Comparison of ENCODE assay signal across 8 mouse cellular contexts in the genomic region with DNA sequence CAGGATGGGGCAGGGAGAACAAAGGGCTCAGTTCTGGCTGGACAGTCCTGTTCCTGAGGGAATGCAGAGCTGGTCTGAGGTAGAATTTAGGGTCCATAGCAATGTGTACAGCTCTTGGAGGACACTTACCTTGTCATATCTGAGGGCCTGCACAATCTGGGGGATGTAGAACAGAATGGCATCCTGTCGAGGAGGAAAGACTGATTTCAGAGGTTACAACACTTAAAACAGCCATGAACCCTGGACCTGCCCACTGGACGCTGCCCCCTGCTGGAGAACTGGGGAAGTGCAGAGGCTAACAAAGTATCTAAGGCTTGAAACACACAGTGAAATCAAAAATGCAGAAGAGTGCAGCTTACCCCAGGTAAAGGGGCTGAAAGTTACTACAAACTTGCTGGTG. TPM values are rescaled to one million over a fixed set of nuclear protein-coding genes. Genes with fewer than 3 reads are reported as not detected.
DNase-seq lines count a peak whose midpoint lies in the region; ATAC-seq lines count a peak whose summit lies in the region.

No protein-coding gene starts in this region.

- H3K4me3 ChIP-seq in kidney, embryonic 14.5 days (ENCODE audit: low read length), result no peak overlapping the region

- no peak overlapping the region for H3K27ac ChIP-seq in kidney, embryonic 14.5 days (ENCODE audit: low read depth, low read length)

- H3K4me2 ChIP-seq in kidney, embryonic 14.5 days (replicated peaks; ENCODE audit: low read depth, low read length), result no peak overlapping the region

- ATAC-seq in kidney, embryonic 14.5 days (ENCODE audit: low FRiP score, low TSS enrichment), result no peak
- peak; percentile 73 for ATAC-seq in monocyte, adult 5-6 weeks (replicated peaks; ENCODE audit: insufficient number of reproducible peaks, low FRiP score, low TSS enrichment, poor library complexity, severe bottlenecking)

- 5% methylated on average over 2 of the region's 2 CpGs for WGBS in kidney, embryonic 14.5 days

- intact Hi-C loops in left cerebral cortex, postnatal 25 days (cut with DNase I), result no loop called here

- no peaks in the 10 kb centered on the region for H3K27me3 ChIP-seq in kidney, embryonic 14.5 days (ENCODE audit: control insufficient read depth, insufficient read depth, low read length)

- H3K36me3 ChIP-seq in kidney, embryonic 14.5 days (ENCODE audit: control insufficient read depth, insufficient read depth, low read length), result peaks cover 45% of the 10 kb centered on the region; the same call in 1 of the 2 replicates

- H3K4me1 ChIP-seq in kidney, embryonic 14.5 days (ENCODE audit: control insufficient read depth, insufficient read depth, low read length), result no peaks in the 10 kb centered on the region

- H3K9ac ChIP-seq in kidney, embryonic 14.5 days (ENCODE audit: low read depth, low read length), result no peak overlapping the region

- peak; percentile 79 for DNase-seq in kidney, adult 18-20 months
- peak; percentile 70 for DNase-seq in MN1 (ENCODE audit: low spot score)
- DNase-seq in cerebellum, adult 8-10 months, result peak; percentile 69
- peak; percentile 81 for DNase-seq in gastrocnemius, postnatal 10 days
- DNase-seq in left cerebral cortex, postnatal 25 days (ENCODE audit: low spot score in 2 of 2), result peak; percentile 45 to 49
- peak; percentile 56 to 89 for DNase-seq in thymus, postnatal 10 days (ENCODE audit: low spot score in 2 of 2)

- H3K9me3 ChIP-seq in kidney, embryonic 14.5 days (ENCODE audit: control insufficient read depth, low read length), result no peaks in the 10 kb centered on the region

RNA-seq across cellular contexts. Expression of a gene that starts 16.9 kb away (rescaled TPM):
- polyA plus RNA-seq in kidney, embryonic 14.5 days (2014; fragmentation: Nextera tagmentation; extraction: Ambion mirVana), result 10.2 and 11.1 TPM in 2 replicates
- 1 to 10 TPM; 1.9 to 3.0 TPM for total RNA-seq in gastrocnemius, postnatal 10 days (2021)
- 100 to 1,000 TPM in 1 of 2 experiments, 10 to 100 TPM in 1; 99.2 to 116 TPM for total RNA-seq in left cerebral cortex, postnatal 25 days (2021)
- total RNA-seq in monocyte, adult 5-6 weeks (2017), result 5.1 to 12.9 TPM (median 8.6 TPM) in 3 replicates

RNA-seq across cellular contexts. Expression of a gene that starts 38.4 kb away (rescaled TPM):
- polyA plus RNA-seq in kidney, embryonic 14.5 days (2014; fragmentation: Nextera tagmentation; extraction: Ambion mirVana), result 0.14 and 0.16 TPM in 2 replicates
- total RNA-seq in gastrocnemius, postnatal 10 days (2021), result 1 to 10 TPM; 1.0 to 1.2 TPM
- total RNA-seq in left cerebral cortex, postnatal 25 days (2021), result 1 to 10 TPM; 2.5 to 2.7 TPM
- total RNA-seq in monocyte, adult 5-6 weeks (2017), result 0.19 TPM in 1 of 3 replicates, not detected in the others

RNA-seq across cellular contexts. Expression of a gene that starts 59.4 kb away (rescaled TPM):
- polyA plus RNA-seq in kidney, embryonic 14.5 days (2014; fragmentation: Nextera tagmentation; extraction: Ambion mirVana), result 4.0 and 4.3 TPM in 2 replicates
- 1 to 10 TPM; 1.7 to 2.1 TPM for total RNA-seq in gastrocnemius, postnatal 10 days (2021)
- total RNA-seq in left cerebral cortex, postnatal 25 days (2021), result 1 to 10 TPM; 4.2 to 4.4 TPM
- 2.3 to 8.0 TPM (median 7.2 TPM) in 3 replicates for total RNA-seq in monocyte, adult 5-6 weeks (2017)
